Mouse (Mus musculus): ENCODE measurements at regions not wholly inside any gene's neighbourhood (a gene's known extent, or its start where the extent isn't known, plus 50 kb on each side); places are given as distances from the start of the nearest gene placed in this dataset.

GRCm38 (mm10) chr6:31931116-31931515 is 118.9 kb upstream of the 1700012A03Rik start:
- WGBS, result 90% methylated on average over 6 of the region's 6 CpGs
- DNase-seq (ENCODE audit: extremely low spot score, low spot score), result no peak
- H3K4me1 ChIP-seq, result 0 out of 2 replicates have a peak, but pooled peaks cover 4% of the 10 kb centered on the region
- no peak overlapping the region for H3K27ac ChIP-seq
- no peak overlapping the region for H3K4me3 ChIP-seq
- no peaks in the 10 kb centered on the region for H3K27me3 ChIP-seq (ENCODE audit: poor library complexity, severe bottlenecking)
- no peaks in the 10 kb centered on the region for H3K36me3 ChIP-seq (replicated peaks)
- H3K9me3 ChIP-seq, result no peaks in the 10 kb centered on the region

GRCm38 (mm10) chr6:31929165-31929564 is 120.9 kb upstream of the 1700012A03Rik start:
- Histone ChIP-seq H3K36me3 (replicated peaks) (no peaks in the 10 kb centered on the region), H3K27me3 (ENCODE audit: poor library complexity, severe bottlenecking) (no peaks in the 10 kb centered on the region), H3K27ac (no peak overlapping the region), H3K4me1 (0 out of 2 replicates have a peak, but pooled peaks cover 7% of the 10 kb centered on the region), H3K9me3 (no peaks in the 10 kb centered on the region), H3K4me3 (no peak overlapping the region)
- no peak for DNase-seq (ENCODE audit: extremely low spot score, low spot score)
- WGBS, result 94% methylated on average over 2 of the region's 2 CpGs

DNA sequence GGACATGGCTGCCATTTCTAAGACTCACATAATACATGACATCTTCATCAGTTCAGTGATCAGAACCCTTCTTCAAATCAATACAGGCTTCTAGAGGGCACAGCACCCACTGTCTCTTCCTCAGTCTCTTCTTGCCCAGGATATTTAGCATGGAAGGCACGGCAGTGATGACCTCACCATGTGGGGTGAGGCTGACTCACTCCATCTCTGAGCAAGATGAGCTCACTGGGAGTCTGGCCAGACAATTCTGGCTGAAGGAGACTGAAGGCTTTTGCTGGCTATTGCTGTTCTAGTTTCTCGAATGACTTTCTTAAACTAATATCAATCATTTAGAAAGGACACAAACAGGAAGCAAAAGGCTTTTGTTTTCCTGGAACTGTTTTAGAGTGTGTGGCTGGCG is 122.9 kb upstream of the 1700012A03Rik start:
- 0 out of 2 replicates have a peak, but pooled peaks cover 4% of the 10 kb centered on the region for H3K4me1 ChIP-seq
- no peak overlapping the region for H3K4me3 ChIP-seq

DNA sequence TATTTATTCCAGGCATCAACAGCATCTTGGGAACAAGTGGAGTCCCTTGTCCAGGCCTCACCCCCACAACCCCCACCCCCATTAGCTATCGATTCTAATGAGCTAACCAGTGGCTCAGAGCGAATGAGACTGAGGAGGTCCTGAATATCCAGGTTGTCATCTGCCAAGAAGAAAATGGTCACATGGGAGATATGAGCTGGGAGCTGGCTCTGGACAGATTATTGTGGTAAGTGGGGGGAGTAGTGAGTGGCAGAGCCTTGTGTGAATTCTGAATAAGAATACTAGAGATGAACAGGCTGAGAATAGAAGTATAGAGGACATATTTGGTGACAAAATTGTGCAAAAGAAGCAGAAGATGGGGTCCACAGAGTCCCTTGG is 125.4 kb upstream of the 1700012A03Rik start:
- no peak overlapping the region for H3K27ac ChIP-seq
- DNase-seq (ENCODE audit: extremely low spot score, low spot score), result no peak
- 87% methylated on average over 2 of the region's 2 CpGs for WGBS

More for the DNA sequence above, 122.9 kb upstream of the 1700012A03Rik start:
- H3K9me3 ChIP-seq, result no peaks in the 10 kb centered on the region
- whole genome bisulfite sequencing, result 78% methylated on average over 3 of the region's 3 CpGs
- H3K27ac ChIP-seq, result no peak overlapping the region
- no peak for DNase-seq (ENCODE audit: extremely low spot score, low spot score)
- H3K27me3 ChIP-seq (ENCODE audit: poor library complexity, severe bottlenecking), result no peaks in the 10 kb centered on the region
- H3K36me3 ChIP-seq (replicated peaks), result no peaks in the 10 kb centered on the region

DNA sequence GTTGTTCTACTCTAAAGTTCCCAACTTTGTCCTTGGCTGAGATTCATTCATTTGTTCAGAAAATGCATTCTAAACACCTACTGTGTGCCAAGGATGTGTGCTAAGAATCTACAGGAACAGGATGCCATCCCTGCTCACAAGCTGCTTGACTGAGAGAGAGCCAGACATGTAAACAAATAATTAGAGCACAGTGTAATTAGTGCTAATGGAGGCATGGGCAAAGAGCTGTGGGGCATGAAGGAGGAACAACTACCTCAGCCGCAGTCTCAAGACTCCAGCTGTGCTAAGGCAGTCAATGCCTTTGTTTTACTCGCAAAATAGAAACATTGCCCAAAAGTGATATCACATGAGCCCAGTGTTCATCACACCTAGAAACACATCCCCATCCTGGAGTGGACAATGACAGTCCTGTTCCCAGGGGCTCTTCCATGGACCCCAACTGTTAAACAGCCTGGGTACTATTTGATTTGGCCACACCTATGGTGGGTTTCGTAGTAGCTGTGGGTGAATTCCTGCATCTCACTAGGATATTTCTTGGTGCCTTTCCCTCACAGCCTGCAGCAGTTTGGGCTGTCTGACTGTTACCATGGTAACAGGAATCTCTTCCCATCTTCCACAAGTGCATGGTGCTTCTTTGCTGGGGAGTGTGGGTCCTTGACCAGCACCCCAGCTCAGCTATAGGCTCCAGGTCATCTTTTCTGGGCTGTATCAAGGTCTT is 125.9 kb upstream of the 1700012A03Rik start:
- H3K4me1 ChIP-seq, result 0 out of 2 replicates have a peak, but pooled peaks cover 4% of the 10 kb centered on the region
- no peaks in the 10 kb centered on the region for H3K27me3 ChIP-seq (ENCODE audit: poor library complexity, severe bottlenecking)
- H3K27ac ChIP-seq, result no peak overlapping the region
- WGBS, result 47% methylated on average over 3 of the region's 3 CpGs
- H3K9me3 ChIP-seq, result no peaks in the 10 kb centered on the region
- no peak for DNase-seq (ENCODE audit: extremely low spot score, low spot score)
- H3K36me3 ChIP-seq (replicated peaks), result no peaks in the 10 kb centered on the region
- no peak overlapping the region for H3K4me3 ChIP-seq

More for the DNA sequence above, 125.4 kb upstream of the 1700012A03Rik start:
- no peaks in the 10 kb centered on the region for H3K36me3 ChIP-seq (replicated peaks)
- H3K9me3 ChIP-seq, result no peaks in the 10 kb centered on the region
- no peak overlapping the region for H3K4me3 ChIP-seq
- H3K27me3 ChIP-seq (ENCODE audit: poor library complexity, severe bottlenecking), result no peaks in the 10 kb centered on the region
- 0 out of 2 replicates have a peak, but pooled peaks cover 4% of the 10 kb centered on the region for H3K4me1 ChIP-seq

- WGBS, result 95% methylated on average over 9 of the region's 9 CpGs
- Histone ChIP-seq H3K36me3 (replicated peaks) (no peaks in the 10 kb centered on the region), H3K4me3 (no peak overlapping the region), H3K27ac (no peak overlapping the region), H3K4me1 (0 out of 2 replicates have a peak, but pooled peaks cover 4% of the 10 kb centered on the region), H3K9me3 (no peaks in the 10 kb centered on the region), H3K27me3 (ENCODE audit: poor library complexity, severe bottlenecking) (no peaks in the 10 kb centered on the region)
- no peak for DNase-seq (ENCODE audit: extremely low spot score, low spot score)
Observed at GRCm38 (mm10) chr6:31921561-31922152, 128.4 kb upstream of the 1700012A03Rik start.

DNA sequence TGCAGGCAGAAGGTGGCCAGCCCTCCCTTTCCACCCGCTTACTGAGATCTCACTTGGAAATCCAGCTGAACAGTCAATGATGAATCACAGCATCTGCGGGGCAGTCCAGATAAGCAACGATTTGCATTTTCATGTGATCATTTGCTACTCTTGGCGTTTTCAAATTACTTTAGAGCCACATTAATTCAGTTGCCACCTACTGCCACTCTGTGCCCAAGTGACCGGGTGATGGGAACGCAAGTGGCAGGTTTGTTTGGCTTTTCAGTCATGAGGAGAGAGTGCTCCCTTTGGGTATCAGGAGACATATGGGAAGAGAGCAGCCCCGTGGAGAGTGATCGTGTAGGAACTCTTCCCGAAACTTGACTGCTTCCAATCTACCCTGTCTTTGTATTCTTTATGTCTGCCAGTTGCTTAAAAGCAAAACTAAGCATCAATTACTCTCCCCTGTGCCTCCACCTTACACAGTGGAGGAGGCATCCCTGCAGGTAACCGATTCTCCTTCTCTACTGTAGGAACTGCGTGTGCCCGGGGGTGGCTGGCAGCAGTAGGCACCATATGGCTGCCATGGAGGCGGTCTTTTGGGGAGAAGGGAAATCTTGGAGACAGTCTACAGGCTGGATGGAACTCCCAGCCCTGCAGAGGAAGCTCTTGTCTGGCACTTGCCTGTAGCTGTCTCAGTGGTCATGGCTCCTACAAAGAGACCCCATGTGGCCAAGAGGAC is 132.5 kb upstream of the 1700012A03Rik start:
- H3K36me3 ChIP-seq (replicated peaks), result no peaks in the 10 kb centered on the region
- no peak overlapping the region for H3K4me3 ChIP-seq
- DNase-seq (ENCODE audit: extremely low spot score, low spot score), result no peak
- WGBS, result 92% methylated on average over 13 of the region's 13 CpGs
- no peaks in the 10 kb centered on the region for H3K9me3 ChIP-seq
- H3K4me1 ChIP-seq, result no peaks in the 10 kb centered on the region
- no peak overlapping the region for H3K27ac ChIP-seq
- H3K27me3 ChIP-seq (ENCODE audit: poor library complexity, severe bottlenecking), result no peaks in the 10 kb centered on the region

DNA sequence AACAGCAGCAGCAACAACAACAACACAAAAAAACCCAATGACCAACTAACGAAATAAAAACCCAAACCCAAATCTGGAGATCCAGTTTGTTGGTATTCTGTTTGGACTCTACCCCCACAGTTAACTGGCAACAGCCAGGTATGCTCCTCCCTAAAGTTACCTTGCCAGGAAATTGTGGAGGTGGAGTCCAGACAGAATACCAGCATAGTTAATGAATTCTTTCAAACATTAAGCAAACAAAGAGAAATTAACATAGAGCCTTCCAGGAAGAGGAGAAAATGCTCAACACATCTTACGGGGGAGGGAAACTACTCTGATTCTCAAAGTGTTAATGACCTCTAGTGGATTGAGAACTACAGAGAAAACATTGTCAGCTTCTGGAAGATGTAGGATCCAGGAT is 148.3 kb upstream of the 1700012A03Rik start:
- peaks cover 4% of the 10 kb centered on the region for H3K27me3 ChIP-seq (ENCODE audit: poor library complexity, severe bottlenecking)
- no peak for DNase-seq (ENCODE audit: extremely low spot score, low spot score)
- H3K27ac ChIP-seq, result no peak overlapping the region
- no peaks in the 10 kb centered on the region for H3K36me3 ChIP-seq (replicated peaks)
- H3K4me3 ChIP-seq, result no peak overlapping the region
- peaks cover 9% of the 10 kb centered on the region for H3K4me1 ChIP-seq
- H3K9me3 ChIP-seq, result no peaks in the 10 kb centered on the region
- 83% methylated on average over 2 of the region's 2 CpGs for WGBS

DNA sequence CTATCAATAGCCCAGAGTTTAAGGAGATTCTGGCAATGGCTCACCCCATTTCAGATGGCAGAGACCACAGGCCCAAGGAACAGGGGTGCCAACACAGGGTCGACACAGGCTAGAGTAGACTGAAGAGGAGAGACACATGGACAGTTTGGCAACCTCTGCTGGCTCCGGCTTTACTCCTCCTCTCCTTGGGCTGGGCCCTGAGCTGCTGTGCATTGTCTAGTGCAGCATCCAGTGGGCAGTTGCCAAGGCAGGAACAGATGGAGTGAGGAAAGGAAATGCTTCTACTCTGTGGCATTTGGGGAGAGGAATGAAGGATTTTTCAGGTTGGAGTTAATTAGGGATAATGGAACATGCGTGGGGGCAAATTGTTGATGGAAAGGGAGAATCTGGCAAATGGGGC is 151.0 kb upstream of the 1700012A03Rik start:
- Histone ChIP-seq H3K36me3 (replicated peaks) (no peaks in the 10 kb centered on the region), H3K27me3 (ENCODE audit: poor library complexity, severe bottlenecking) (peaks cover 4% of the 10 kb centered on the region), H3K27ac (no peak overlapping the region), H3K9me3 (no peaks in the 10 kb centered on the region), H3K4me1 (peaks cover 9% of the 10 kb centered on the region), H3K4me3 (no peak overlapping the region)
- no peak for DNase-seq (ENCODE audit: extremely low spot score, low spot score)
- 67% methylated on average over 3 of the region's 3 CpGs for WGBS

- H3K4me3 ChIP-seq, result no peak overlapping the region
- DNase-seq (ENCODE audit: extremely low spot score, low spot score), result no peak
- WGBS, result 25% methylated on average over 4 of the region's 4 CpGs
- H3K9me3 ChIP-seq, result no peaks in the 10 kb centered on the region
- H3K4me1 ChIP-seq, result peaks cover 9% of the 10 kb centered on the region
- H3K27ac ChIP-seq, result no peak overlapping the region
- no peaks in the 10 kb centered on the region for H3K36me3 ChIP-seq (replicated peaks)
- H3K27me3 ChIP-seq (ENCODE audit: poor library complexity, severe bottlenecking), result peaks cover 4% of the 10 kb centered on the region
Observed at GRCm38 (mm10) chr6:31898609-31899008, 151.4 kb upstream of the 1700012A03Rik start.

DNA sequence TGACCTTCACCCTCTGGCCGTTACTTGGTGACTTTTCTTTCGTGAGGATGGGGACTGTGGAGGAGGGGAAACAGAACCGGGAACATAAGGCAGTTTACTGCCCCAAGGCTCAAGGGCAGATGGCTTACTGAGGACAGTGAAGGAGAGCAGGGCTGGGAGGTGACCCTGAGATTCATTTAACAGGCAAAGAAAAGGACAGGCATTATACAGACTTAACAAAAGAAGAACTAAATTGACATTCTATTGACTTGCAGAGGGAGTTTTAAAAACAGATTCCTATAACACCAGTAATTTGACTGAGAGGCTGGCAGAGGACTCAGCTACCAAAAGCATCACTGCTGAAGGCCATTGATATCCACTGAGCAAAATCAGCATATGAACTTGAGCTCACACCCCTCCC is 153.0 kb upstream of the 1700012A03Rik start:
- no peaks in the 10 kb centered on the region for H3K9me3 ChIP-seq
- WGBS, result 75% methylated on average over 3 of the region's 3 CpGs
- H3K4me3 ChIP-seq, result no peak overlapping the region
- peaks cover 4% of the 10 kb centered on the region for H3K27me3 ChIP-seq (ENCODE audit: poor library complexity, severe bottlenecking)
- H3K36me3 ChIP-seq (replicated peaks), result no peaks in the 10 kb centered on the region
- no peak overlapping the region for H3K27ac ChIP-seq
- peaks cover 9% of the 10 kb centered on the region for H3K4me1 ChIP-seq
- no peak for DNase-seq (ENCODE audit: extremely low spot score, low spot score)

DNA sequence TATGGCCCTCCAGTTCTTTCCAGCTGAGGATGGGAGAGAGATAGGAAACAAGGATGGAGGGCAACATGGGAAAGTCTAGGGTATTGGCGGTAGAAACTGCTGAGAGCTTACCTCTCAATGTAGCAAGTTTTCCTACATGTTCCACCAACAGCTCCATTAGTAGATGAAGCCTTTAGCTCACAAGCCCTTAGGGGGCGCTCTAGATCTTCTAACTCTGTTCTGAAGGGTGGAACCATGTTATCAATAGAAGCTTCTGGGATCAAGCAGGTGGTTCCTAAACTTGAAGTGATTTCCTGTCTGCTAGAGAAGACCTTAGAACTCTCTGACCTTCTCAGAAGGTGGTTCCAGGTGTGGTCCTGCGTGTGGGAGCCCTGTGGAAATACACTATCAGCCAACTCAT is 154.2 kb upstream of the 1700012A03Rik start:
- Histone ChIP-seq H3K27ac (no peak overlapping the region), H3K4me1 (peaks cover 9% of the 10 kb centered on the region), H3K36me3 (replicated peaks) (no peaks in the 10 kb centered on the region), H3K4me3 (no peak overlapping the region), H3K27me3 (ENCODE audit: poor library complexity, severe bottlenecking) (peaks cover 4% of the 10 kb centered on the region), H3K9me3 (no peaks in the 10 kb centered on the region)
- DNase-seq (ENCODE audit: extremely low spot score, low spot score), result no peak
- 63% methylated on average over 3 of the region's 3 CpGs for WGBS

GRCm38 (mm10) chr6:31886931-31887330 is 163.1 kb upstream of the 1700012A03Rik start:
- WGBS, result 12% methylated on average over 4 of the region's 4 CpGs
- Histone ChIP-seq H3K4me1 (peaks cover 13% of the 10 kb centered on the region), H3K27me3 (ENCODE audit: poor library complexity, severe bottlenecking) (peaks cover 12% of the 10 kb centered on the region; the same call in 1 of the 2 replicates), H3K27ac (no peak overlapping the region), H3K4me3 (no peak overlapping the region), H3K9me3 (no peaks in the 10 kb centered on the region), H3K36me3 (replicated peaks) (no peaks in the 10 kb centered on the region)
- DNase-seq (ENCODE audit: extremely low spot score, low spot score), result no peak

Measured in forebrain, embryonic 10.5 days (tissue).